Mouse (Mus musculus): Measurements from ENCODE around the gene H2-Oa. TPM values are rescaled to one million over a fixed set of nuclear protein-coding genes. Genes with fewer than 3 reads are reported as not detected.

H2-Oa gene
- polyA plus RNA-seq (2012), result 18.9 and 21.5 TPM in 2 replicates

GRCm38 (mm10) chr17:34092197-34092875 is at the start of gene H2-Oa:
H2-Oa (plus strand) TSS chr17:34092340.

GRCm38 (mm10) chr17:34119249-34120179 is 27.4 kb downstream of the H2-Oa start, which contains the start of gene H2-DMa:
H2-DMa (plus strand) TSS chr17:34119541.

DNA sequence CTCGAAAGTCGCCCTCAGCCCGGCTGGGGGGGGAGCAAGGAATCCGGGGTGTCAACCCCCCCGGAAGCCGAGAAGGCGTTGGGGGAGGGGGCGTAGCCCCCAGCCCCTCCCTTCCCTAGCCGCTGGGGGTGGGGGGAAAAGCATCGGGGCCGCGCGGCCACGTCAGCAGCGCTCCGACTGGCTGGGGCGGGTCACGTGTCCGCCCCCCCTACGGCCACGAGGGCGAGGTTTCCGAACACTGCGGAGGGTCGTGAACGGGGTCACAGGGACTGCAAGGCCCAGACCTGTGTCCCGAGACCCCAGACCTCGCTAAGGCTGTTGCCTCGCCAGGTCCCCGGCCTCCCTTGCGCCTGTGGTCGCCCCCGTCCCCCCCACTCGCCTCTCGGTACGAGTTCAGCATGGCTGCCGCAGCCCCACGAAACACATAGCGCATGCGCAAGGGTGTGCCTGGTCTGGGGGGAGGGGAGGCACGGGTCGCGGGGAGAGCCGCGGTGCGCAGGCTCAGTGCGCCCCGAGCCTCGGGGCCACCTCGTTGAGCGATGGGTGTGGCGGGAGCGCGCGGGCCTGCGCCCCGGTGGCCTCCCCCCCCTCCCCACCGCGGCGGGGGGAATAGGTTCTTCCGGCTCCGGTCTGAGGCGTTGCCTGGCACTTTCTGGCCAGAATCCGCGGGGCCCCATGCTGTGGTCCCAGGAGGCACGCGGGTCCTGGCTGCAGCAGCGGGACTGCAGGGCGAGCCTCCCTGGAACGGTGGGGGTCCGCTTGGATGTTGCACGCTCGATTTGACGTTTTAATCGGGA is 30.2 kb downstream of the H2-Oa start, which contains the start of gene Brd2:
Brd2 (minus strand) TSS at position 447 of the 797 bp plus-strand sequence.

GRCm38 (mm10) chr17:34143033-34143432 is 50.9 kb downstream of the H2-Oa start, which contains the start of gene H2-DMb2:
H2-DMb2 (plus strand) TSS chr17:34143307.

Other genes with a start within 250 kb of the H2-Oa start
- gene Cd320, start 249.2 kb upstream of the H2-Oa start, polyA plus RNA-seq (2012), result 21.7 and 28.1 TPM in 2 replicates
- not detected in 2 replicates for gene Gm7029, start 218.5 kb upstream of the H2-Oa start, polyA plus RNA-seq (2012)
- gene Kifc1, start 201.7 kb upstream of the H2-Oa start, polyA plus RNA-seq (2012), result 46.4 and 49.9 TPM in 2 replicates
- 0.67 and 1.0 TPM in 2 replicates for gene Platr17, start 187.2 kb upstream of the H2-Oa start, polyA plus RNA-seq (2012)
- 45.6 and 53.3 TPM in 2 replicates for gene Daxx, start 182.9 kb upstream of the H2-Oa start, polyA plus RNA-seq (2012)
- gene Tapbp, start 176.4 kb upstream of the H2-Oa start, polyA plus RNA-seq (2012), result 748 and 750 TPM in 2 replicates
- gene Zbtb22, start 176.4 kb upstream of the H2-Oa start, polyA plus RNA-seq (2012), result 54.2 and 58.7 TPM in 2 replicates
- 300 and 303 TPM in 2 replicates for gene Rgl2, start 162.8 kb upstream of the H2-Oa start, polyA plus RNA-seq (2012)
- gene Pfdn6, start 152.0 kb upstream of the H2-Oa start, polyA plus RNA-seq (2012), result 332 and 390 TPM in 2 replicates
- 131 and 141 TPM in 2 replicates for gene Wdr46, start 151.7 kb upstream of the H2-Oa start, polyA plus RNA-seq (2012)
- 12.5 and 21.8 TPM in 2 replicates for gene B3galt4, start 140.9 kb upstream of the H2-Oa start, polyA plus RNA-seq (2012)
- 45.7 and 47.0 TPM in 2 replicates for gene Vps52, start 136.5 kb upstream of the H2-Oa start, polyA plus RNA-seq (2012)
- gene Rps18, start 136.3 kb upstream of the H2-Oa start, polyA plus RNA-seq (2012), result 788 and 958 TPM in 2 replicates
- gene H2-K1, start 92.0 kb upstream of the H2-Oa start, polyA plus RNA-seq (2012), result 2,707 and 3,834 TPM in 2 replicates
- 50.5 and 69.1 TPM in 2 replicates for gene Ring1, start 67.7 kb upstream of the H2-Oa start, polyA plus RNA-seq (2012)
- 73.4 and 93.4 TPM in 2 replicates for gene H2-Ke6, start 64.3 kb upstream of the H2-Oa start, polyA plus RNA-seq (2012)
- 124 and 129 TPM in 2 replicates for gene Slc39a7, start 60.7 kb upstream of the H2-Oa start, polyA plus RNA-seq (2012)
- gene Rxrb, start 60.5 kb upstream of the H2-Oa start, polyA plus RNA-seq (2012), result 259 and 275 TPM in 2 replicates
- 18.1 and 22.9 TPM in 2 replicates for gene Col11a2, start 52.9 kb upstream of the H2-Oa start, polyA plus RNA-seq (2012)
- 87.7 and 91.4 TPM in 2 replicates for gene H2-DMa, start 27.2 kb downstream of the H2-Oa start, polyA plus RNA-seq (2012)
- 509 and 540 TPM in 2 replicates for gene Brd2, start 30.3 kb downstream of the H2-Oa start, polyA plus RNA-seq (2012)
- 3.6 and 4.5 TPM in 2 replicates for gene H2-DMb2, start 51.0 kb downstream of the H2-Oa start, polyA plus RNA-seq (2012)
- gene H2-DMb1, start 60.7 kb downstream of the H2-Oa start, polyA plus RNA-seq (2012), result 42.5 and 51.0 TPM in 2 replicates
- gene Tap1, start 95.2 kb downstream of the H2-Oa start, polyA plus RNA-seq (2012), result 141 TPM in 2 replicates
- 78.2 and 85.0 TPM in 2 replicates for gene Psmb9, start 95.4 kb downstream of the H2-Oa start, polyA plus RNA-seq (2012)
- gene Psmb8, start 105.4 kb downstream of the H2-Oa start, polyA plus RNA-seq (2012), result 393 and 403 TPM in 2 replicates
- gene Tap2, start 111.2 kb downstream of the H2-Oa start, polyA plus RNA-seq (2012), result 218 and 296 TPM in 2 replicates
- gene H2-Ob, start 146.6 kb downstream of the H2-Oa start, polyA plus RNA-seq (2012), result 10.4 and 14.9 TPM in 2 replicates
- gene H2-Ab1, start 165.3 kb downstream of the H2-Oa start, polyA plus RNA-seq (2012), result 360 and 375 TPM in 2 replicates
- gene H2-Aa, start 195.5 kb downstream of the H2-Oa start, polyA plus RNA-seq (2012), result 31.4 and 35.0 TPM in 2 replicates
- 53.5 and 61.7 TPM in 2 replicates for gene H2-Eb1, start 213.5 kb downstream of the H2-Oa start, polyA plus RNA-seq (2012)
- 0.03 TPM in 1 of 2 replicates, not detected in the other for gene H2-Eb2, start 233.3 kb downstream of the H2-Oa start, polyA plus RNA-seq (2012)